Mouse (Mus musculus) CD4-positive, CD25-positive, alpha-beta regulatory T cell, adult 2 months (primary cell): Measurements from ENCODE around the gene Prm2.

Source experiments
- DNase-seq: peaks from one replicate; pipeline ENCODE4 v3.0.0-alpha.2; 2012; ENCODE audit warnings: low read depth, low spot score

Gene Prm2

DNA sequence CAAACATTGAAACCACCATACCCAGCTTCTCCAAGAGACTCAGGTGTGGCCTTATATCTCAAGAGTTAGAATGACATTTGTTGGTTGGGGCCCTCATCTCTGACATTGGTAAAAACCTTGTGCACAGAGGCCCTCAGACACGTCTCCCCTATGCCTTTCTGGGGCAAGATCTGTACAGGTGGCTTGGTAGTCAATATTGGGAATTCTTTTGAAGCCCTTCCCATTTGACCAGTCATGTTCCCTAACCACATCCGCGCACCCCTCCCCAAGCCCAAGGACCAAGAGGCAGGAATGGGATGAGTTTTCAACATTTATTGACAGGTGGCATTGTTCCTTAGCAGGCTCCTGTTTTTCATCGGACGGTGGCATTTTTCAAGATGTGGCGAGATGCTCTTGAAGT, at the start of gene Prm2:
Prm2 (minus strand) TSS at position 101 of the 400 bp plus-strand sequence.
- DNase-seq = no peak

DNA sequence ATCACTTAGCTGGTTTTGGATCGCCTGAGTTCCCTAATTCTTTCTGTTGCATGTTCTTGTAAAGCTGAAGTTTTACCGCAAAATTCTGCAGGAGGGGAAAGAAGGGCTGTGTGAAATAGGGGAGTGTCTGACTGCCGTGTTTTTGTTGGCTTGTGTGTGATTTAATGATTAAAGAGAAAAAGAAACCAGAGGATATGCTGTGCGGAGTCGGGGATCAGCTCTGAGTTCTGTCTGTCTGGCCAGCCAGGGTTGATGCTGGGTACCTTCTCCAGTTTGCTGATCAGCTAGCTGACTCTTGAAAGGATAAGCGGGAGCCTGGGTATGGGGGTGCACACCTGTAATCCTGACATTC, 48.4 kb upstream of the Prm2 start:
- DNase-seq = no peak

DNA sequence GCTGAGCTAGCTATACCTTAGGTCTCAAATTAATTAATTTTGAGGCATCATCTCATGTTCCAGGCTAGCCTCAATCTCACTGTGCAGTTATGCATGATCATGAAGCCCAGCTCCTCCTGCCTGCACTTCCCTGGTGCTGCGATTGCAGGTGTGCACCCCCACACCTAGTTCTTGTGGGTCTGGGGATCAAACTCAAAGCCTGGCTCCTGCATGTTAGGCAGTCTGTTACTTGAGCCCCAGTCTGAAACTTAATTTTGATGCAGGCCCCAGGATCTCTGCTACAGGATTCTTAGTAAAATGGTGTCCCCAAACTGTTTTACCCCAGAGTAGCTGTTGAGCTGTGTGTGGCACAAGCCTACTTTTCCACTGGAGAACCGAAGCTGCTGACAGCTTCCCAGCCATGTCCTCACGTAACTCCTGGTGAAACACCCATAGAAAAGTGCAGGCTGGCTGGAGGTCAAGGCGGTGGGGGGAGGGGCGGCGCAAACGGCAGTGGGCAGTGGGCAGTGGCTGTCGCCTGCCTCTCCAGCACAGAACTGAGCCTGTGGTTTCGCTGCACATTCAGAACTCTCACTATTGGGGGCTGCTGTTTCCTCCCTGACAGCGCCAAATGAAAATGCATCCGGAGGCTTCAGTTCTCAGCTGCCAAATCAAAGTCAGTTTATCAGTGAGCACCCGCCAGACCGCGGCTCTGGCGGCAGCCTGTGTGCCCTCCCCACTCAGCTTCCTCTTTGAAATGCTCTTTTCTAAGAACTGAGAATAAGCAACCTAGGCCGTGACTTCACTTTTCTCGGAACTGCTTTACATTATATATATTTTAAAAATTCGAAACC, 47.8 kb upstream of the Prm2 start:
- peak; percentile 86 for DNase-seq

DNA sequence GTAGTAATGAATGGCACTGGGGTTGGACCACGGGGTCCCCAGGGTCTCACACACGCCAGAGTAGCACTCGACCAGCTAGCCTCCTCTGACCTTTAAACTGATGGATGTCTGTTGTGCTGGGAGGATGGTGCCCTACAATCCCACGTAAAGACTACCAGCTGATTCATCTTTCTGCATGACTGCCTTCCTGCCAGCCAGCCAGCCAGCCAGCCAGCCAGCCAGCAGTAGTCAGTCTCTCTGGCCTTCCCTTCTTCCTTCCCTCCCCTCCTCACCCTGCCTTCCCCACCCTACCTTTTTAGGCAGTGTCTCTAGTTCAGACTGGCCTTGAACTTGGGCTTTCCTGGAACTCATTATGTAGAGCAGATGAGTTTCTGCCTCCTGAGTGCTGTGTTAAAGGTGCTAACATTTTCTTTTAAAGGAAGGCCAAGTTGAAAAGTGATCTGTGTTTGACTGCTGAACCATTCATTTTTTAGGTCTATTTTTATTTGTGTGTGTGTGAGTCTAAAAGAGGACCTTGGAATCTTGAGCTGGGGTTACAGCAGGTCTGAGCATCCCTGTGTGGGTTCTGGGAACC, 46.4 kb upstream of the Prm2 start:
- peak; percentile 54 for DNase-seq

DNA sequence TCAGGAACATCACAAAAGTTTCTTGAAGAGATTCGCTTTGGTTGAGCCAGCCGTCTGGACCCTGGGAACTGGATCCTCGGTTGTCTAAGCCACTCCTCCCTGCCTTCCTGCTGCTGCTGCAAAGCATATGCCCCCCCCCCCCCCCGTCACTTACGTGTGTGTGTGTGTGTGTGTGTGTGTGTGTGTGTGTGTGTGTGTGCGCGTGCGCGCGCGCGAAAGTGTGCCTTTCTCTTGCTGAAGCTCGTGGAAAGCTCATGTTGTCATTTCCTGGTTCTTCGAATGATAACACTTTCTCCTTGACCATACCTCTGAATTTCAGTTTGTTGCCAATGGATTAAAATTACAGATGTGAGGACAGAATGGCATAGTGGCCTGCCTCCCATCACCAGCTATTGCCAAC, 44.1 kb upstream of the Prm2 start:
- DNase-seq = peak; percentile 52

DNA sequence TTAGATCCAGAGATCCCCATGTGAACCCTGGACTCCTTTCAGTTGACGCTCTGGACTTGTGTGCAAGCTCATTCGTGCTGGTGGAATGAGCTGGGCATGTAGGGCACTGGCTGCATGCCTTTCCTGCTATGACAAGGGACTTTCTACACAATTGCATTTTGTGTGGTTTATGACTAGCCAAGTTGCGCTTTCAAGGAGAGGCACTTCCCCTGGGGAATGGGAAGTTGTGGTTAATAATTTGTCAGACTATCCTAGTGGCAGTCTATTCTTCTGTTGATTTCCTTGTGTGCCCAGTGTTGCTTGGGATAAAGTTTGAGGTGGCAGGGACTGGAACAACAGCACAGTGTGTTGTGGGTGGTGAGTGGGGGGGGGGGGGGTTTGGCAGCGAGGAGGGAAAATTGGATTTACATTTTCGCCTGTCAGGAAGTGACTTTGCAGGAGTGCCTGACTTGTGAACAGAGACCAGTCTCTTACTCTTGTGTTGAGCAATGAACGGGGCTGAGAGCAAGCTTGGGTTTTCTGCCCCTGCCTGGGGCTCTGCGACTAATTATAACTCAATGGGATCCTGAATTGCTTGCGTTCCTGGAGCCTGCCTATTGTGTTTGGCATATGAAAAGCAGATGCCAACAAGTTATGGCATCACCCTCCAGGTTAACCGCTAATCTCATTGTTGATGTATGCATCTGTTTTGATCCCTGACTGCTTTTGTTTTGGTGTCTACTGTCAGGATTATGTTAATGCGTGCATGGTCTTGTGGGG, 42.7 kb upstream of the Prm2 start:
- DNase-seq = no peak

DNA sequence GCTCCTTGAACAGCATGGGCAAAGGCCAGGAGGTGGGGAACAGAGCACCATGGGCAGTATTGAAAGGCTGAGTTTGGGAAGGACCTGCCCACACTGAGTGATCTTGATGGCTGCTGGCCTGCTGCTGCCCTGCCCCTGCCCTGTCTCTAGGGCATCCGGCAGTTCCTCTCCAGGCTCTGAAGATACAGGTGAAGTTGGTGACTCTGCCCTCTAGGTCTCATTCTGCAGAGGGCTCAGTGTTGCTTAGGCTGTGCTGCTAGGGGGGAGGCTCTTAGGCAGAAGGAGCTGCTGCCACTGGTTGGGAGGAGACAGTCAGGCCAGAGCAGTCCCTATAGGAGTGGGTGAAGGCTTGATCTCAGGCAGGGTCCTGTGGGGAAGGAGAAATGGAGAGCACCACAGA, 42.0 kb upstream of the Prm2 start:
- DNase-seq = peak; percentile 43

DNA sequence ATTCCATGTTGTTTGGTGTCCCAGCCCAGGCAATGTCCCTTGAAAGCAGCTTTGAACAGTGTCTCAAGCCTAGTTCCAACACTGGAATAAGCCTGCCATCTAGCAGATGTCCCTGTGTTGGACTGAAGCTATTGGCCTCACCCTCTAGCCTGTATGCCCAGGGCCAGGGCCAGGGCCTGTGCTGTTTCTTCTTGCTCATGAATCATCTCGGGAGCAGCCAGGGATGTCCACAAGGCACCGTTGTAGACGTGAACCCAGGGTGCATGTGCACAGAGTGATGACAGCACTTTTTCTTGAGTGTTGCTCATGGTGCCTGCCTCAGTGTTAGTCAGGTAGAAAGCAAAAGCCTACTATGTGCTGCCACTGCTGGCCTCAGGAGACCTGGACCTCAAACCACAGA, 41.3 kb upstream of the Prm2 start:
- DNase-seq = no peak

DNA sequence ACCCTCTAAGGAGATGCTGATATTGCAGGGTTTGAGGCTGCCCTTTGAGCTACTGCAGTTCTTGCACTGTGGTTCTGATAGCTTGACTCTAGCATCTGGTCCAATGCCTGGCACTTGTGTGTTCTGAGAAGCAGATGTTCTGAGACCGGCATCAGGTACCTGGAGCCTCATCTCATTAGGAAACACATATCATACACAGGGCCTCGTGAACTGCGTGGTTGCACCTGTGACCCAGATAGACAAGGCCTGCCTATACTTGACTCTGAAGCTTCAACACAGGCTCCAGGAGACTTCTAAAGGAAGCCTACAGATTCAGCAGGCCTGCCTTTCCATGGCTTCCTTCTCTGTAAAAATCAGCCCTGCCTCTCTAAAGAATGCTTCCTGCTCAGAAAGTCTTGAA, 40.5 kb upstream of the Prm2 start:
- DNase-seq = no peak

DNA sequence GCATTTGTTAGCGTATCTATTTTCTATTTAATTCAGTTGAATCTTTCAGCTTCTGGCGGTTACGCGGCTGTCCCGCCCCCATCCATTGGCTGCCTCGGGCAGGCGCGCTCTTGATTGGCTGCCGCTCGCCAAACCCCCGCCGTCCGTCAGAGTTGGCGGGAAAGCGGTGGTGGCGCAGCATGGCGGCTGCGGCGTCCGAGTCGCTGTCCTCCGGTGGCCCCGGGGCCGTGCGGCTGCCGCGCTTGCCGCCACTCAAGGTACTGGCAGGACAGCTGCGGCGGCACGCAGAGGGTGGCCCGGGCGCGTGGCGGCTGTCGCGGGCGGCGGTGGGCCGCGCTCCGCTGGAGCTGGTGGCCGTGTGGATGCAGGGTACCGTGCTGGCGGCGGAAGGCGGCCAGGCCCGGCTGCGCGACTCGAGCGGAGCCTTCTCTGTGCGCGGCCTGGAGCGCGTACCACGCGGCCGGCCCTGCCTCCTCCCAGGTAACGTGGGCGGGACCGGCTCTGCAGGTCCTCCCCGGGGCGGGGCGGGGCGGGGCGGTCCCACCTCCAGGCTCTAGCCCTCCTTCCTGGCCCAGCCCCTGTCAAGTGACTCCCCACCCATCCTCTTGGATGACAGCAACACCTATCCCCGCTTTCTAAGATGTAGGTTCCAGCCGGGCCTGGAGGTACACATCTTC, 39.1 kb upstream of the Prm2 start, which contains the start of gene Rmi2:
Rmi2 (plus strand) TSS at position 149 of the 677 bp plus-strand sequence.
- DNase-seq = peak; percentile 93

DNA sequence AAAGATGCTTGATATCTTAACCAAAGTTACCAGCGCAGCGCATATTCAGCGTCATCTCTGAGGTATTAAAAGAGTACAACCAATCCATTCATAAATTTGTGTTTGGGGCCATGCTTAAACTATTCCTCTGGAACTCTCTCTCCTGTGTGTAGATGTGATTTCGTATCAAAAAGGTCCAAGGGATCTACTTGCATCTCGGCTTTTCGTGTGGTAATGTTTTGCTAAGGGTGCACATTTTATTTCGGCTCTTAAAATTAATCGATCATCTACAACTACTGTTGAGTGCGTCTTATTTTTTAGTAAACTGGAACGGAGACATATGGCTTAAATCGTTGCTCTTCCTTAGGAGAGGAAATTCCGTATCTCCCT, 38.6 kb upstream of the Prm2 start:
- no peak for DNase-seq

DNA sequence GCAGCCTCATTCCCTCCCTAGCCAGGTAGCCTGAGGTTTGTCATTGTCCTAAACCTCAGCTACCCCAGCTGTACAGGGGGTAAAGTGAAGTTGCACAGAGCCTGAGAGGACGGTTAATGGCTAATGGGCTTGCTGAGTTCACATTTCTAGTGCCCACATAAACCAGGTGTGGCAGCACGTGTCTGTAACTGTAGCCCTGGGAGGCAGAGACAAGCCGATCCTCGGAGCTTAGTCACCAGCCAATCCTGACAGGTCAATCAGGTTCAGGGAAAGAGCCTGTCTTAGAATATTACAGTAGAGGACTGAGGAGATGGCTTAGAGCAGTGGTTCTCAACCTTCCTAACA, 32.5 kb upstream of the Prm2 start:
- no peak for DNase-seq

DNA sequence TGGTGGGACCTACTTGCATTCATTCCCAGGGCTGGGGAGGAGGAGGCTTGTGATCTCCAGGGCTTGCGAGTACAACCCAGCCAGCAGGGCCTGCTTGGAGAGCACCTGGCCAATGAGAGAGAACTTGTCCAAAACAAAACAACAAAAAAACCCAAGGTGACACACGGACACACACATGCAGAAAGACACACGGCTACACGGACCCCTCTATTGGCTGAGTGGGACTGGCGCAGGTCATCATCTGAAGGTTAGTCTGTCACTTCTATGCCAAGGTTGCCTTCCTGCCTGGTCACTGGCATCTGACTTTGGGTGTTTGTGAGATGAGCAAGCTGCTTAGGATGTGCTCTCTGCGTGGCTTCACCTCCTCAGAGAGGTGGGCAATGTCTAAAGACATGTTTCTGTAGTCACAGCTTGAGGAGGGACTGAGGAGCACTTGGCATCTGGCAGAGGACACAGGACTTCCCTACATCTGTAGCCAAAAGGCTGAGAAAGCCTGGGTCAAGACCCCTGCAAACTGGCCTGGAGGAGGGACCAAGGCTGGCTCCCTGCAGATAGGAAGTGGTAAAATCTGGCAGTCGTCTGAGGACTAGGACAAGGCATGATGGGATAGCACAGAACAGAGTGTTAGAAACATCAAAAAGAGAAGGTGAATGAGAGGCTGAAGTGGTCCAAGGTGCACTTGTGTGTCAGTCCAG, 32.0 kb upstream of the Prm2 start:
- DNase-seq = no peak

DNA sequence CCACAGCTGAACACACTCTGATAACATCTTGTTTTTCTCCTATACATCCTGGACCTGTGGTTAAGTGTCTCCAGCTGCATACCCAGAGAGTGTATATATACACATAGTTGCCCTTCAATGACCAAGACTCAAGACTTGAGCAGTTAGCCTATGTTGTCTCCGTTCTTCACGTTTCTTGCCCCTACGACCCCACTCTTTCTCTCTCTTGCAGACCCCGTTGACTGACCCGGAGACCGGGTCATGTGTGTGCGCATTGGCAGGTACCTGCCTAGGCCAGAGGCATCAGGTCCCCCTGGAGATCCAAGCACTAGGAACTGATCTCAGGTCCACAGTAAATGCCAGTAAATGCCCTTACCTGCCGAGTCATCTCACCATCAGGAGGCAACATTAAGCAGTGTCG, 31.3 kb upstream of the Prm2 start:
- no peak for DNase-seq

DNA sequence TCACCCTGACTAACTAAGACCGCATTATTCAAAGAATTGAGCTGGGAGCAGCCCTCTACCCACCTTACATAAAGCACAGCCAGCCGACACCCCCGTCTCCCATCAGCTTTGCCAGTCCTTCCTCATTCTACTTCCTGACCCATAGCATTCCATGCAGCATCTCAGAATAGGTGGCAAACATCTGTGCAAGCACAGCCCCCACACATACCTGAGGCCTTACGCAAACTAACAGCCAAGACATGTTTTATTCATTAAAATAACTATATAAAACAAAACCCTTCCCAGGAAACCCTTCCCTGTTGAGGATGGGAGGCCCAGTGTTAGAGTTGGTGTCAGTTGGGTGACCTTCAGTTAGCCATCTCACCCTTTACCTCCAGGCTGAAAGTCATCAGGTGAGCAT, 29.9 kb upstream of the Prm2 start:
- DNase-seq = no peak

DNA sequence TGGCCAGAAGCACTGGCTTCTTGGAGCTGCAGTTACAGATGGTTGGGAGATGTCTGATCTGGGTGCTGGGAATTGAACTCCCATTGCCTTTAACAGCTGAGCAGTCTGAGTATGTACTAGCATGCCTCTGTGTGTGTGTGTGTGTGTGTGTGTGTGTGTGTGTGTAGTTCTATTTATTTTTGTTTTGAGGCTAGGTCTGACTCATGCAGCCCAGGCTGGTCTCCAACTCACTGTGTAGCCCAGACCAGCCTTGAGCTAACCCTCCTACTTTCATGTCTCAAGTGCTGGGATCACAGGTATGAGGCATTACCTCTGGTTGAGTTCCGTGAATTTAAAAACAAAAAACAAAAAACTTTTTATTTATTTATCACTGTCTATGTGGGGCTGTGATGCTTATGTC, 28.6 kb upstream of the Prm2 start:
- DNase-seq = no peak

DNA sequence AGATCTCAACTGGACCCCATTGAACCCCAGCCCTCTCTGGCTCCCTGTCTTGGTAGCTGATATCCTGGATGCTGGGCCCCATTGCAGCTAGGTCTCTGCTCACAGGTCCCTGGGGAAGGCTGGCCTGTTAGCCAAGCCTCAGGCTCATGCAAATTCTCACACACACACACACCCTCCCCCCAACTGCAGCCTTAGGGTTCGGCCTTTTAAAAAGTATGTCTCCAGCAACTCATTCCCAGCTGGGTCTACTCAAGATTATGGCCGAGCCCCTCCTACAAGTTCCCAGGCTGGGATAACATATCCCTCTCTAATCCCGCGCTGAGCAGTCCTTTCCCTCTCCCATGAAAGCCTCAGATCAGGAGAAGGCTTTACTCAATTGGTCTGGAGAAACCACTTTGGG, 25.5 kb upstream of the Prm2 start:
- no peak for DNase-seq

DNA sequence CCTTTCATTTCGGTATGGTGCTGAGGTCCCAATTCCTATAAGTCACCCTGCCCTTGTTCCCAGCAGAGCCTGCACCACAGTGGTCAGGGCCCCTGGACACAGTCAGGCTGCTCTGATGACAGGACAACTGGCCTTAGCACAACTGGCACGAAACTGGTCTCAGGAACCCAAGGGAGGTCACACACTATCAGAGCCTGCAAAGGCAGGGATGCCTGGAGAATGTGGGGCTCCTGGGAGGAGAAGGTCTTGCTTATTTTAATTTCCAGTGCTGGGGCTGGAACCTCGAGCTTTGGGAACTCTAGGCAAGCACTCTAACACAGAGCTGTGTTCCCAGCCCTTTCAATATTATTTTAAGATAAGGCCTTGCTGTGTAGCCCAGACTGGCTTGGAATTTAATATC, 24.0 kb upstream of the Prm2 start:
- no peak for DNase-seq

DNA sequence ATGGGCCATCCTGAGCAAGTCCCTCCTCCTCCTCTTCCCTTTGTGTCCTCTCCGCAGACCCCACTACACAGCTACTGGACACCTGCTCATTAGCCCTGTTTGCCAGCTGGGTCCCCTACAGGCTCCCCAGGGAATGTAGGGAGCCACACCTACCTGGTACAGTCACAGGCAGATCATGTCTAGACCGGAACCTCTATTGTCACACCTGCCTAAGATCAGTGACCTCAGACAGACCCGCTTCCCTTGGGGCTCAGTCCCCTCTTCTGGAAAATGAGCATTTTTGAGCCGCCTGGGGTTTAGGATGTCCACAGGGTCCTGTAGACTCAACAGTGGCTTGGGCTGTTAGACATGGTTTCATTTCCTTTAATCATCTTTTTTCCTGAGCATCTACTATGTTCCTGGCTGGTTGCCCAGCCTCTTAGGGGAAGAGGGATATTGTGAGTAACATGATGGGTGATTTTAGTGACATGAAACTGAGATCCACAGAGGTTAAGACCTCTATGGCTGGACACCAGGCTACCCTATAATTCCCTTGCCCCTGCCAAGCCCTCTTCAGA, 22.7 kb upstream of the Prm2 start:
- DNase-seq = no peak

DNA sequence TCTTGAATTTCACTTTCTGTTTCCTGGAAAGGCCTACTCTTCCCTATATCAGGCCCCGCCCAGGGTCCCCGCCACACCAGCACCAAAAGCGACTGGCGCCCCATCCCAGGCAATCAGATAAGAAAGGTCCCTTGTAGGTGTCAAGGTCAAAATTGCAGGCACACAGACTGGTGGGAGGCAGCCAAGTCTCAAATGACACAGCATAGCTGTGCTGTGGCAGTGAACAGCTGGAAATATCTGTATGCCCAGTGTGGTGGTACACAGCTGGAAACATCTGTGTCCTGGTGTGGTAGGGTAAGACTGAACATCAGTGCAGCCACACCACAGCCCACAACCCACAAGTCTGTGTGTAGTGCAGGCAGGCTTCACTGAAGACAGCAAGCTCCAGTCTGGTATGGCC, 18.9 kb upstream of the Prm2 start:
- peak; percentile 34 for DNase-seq

DNA sequence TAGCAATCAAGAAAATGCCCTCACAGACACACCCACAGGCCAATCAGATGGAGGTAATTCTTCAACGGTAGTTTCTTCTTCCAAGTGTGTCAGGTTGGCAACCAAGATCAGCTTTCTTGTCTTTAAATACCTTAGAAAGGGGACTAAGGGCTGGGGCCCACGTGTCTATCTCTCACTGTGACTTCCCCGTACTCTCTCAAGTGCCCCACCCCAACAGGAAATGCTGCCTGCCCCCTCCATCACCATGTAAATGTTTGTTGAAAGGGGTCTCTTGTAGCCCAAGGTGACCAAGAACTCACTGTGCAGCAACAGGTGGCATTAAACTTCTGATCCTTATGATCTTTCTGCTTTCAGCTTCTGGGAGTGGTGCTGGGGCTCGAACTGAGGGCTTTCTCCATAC, 17.8 kb upstream of the Prm2 start:
- no peak for DNase-seq
